Comparison of ENCODE assay signal across 19 mouse cellular contexts in the genomic region with DNA sequence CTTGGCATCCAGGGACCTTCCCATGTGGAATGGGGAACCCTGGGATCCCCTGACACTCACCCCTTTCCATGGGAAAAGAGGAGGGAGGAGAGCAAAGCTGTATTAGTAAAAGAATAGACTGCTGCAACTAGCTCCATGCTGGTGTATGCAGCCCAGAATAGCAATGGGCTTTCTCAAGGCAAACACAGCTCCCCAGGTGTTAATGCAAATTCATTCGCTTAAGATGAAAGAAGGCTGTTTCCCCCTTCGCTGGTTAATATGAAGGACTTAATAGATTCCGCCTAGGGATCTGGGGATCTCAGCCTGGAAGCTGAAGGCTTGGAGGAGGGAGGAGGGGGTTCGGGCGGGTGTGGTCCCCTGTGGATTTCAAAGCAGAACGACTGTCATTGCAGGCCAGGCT. TPM values are rescaled to one million over a fixed set of nuclear protein-coding genes. Genes with fewer than 3 reads are reported as not detected.
A peak's percentile ranks its signal among the peaks of the same experiment; 100 is the strongest.
DNase-seq lines count a peak whose midpoint lies in the region; ATAC-seq and TF ChIP-seq lines count a peak whose summit lies in the region.
"Had no signal": no experiment of that assay in that cellular context is flagged by ENCODE, and none has a peak within 500 bp of the region (broad histone marks: within the 10 kb centered on the region; RNA-seq: fewer than 3 reads in every experiment).

No protein-coding gene starts in this region.

- no peak overlapping the region for H3K4me3 ChIP-seq in forebrain, postnatal 0 days (ENCODE audit: low read depth, low read length)
- H3K4me3 ChIP-seq in midbrain, embryonic 13.5 days (replicated peaks): no peak overlapping the region
- H3K4me3 ChIP-seq in lung, adult 2 months (replicated peaks; ENCODE audit: extremely low read depth, low read depth, low read length): no peak overlapping the region
- H3K4me3 ChIP-seq: limb, embryonic 15.5 days had no signal

- 18% methylated on average over 6 of the region's 6 CpGs for WGBS in forebrain, postnatal 0 days
- 11% methylated on average over 6 of the region's 6 CpGs for WGBS in midbrain, embryonic 13.5 days
- 37% methylated on average over 6 of the region's 6 CpGs for WGBS in lung, adult 2 months

- no peak for TF ChIP-seq POLR2A in lung, adult 2 months (IDR thresholded peaks at IDR 0.05; ENCODE audit: borderline replicate concordance, extremely low read depth, low read depth, low read length)

- H3K9me3 ChIP-seq in forebrain, postnatal 0 days (ENCODE audit: low read length): no peaks in the 10 kb centered on the region
- no peaks in the 10 kb centered on the region for H3K9me3 ChIP-seq in midbrain, embryonic 13.5 days
- H3K9me3 ChIP-seq: limb, embryonic 15.5 days had no signal

- no peaks in the 10 kb centered on the region for H3K27me3 ChIP-seq in forebrain, postnatal 0 days (ENCODE audit: insufficient read depth, low read length)
- no peaks in the 10 kb centered on the region for H3K27me3 ChIP-seq in midbrain, embryonic 13.5 days

- DNase-seq in A20 (ENCODE audit: low read depth, low spot score) (peak; percentile 81), ZHBTc4 (ENCODE audit: low read depth, low spot score) (peak; percentile 43)
- no peak for DNase-seq in forebrain, postnatal 0 days
- DNase-seq in right cerebral cortex, adult 2 months (ENCODE audit: low spot score in 2 of 2): no peak
- DNase-seq in left cerebral cortex, adult 9 months (ENCODE audit: low spot score in 2 of 2): no peak
- no peak for DNase-seq in lung, adult 2 months
- no peak for DNase-seq in spleen, postnatal 4 days (ENCODE audit: low spot score in 2 of 2)
- DNase-seq: cerebellum, adult 11-12 months; cerebellum, postnatal 25 days; gastrocnemius, postnatal 25 days; heart, postnatal 14 days; thymus, postnatal 14 days had no signal

- peak overlapping the region; percentile 6 for H3K9ac ChIP-seq in forebrain, postnatal 0 days
- H3K9ac ChIP-seq in midbrain, embryonic 13.5 days (replicated peaks): peak overlapping the region; percentile 51; the same call in 1 of the 2 replicates
- H3K9ac ChIP-seq: limb, embryonic 15.5 days had no signal

- TF ChIP-seq CTCF in forebrain, postnatal 0 days (IDR thresholded peaks at IDR 0.05; ENCODE audit: low read depth): no peak
- TF ChIP-seq CTCF in lung, adult 2 months (IDR thresholded peaks at IDR 0.05; ENCODE audit: insufficient read depth, low read length): no peak

- H3K4me1 ChIP-seq in forebrain, postnatal 0 days (ENCODE audit: insufficient read depth): no peaks in the 10 kb centered on the region
- peaks cover 39% of the 10 kb centered on the region for H3K4me1 ChIP-seq in midbrain, embryonic 13.5 days (replicated peaks)
- H3K4me1 ChIP-seq in lung, adult 2 months (ENCODE audit: control insufficient read depth, insufficient read depth, low read length): no peaks in the 10 kb centered on the region

- 0 out of 2 replicates have a peak, but pooled peaks cover 6% of the 10 kb centered on the region for H3K36me3 ChIP-seq in forebrain, postnatal 0 days (ENCODE audit: insufficient read depth)
- 0 out of 2 replicates have a peak, but pooled peaks cover 3% of the 10 kb centered on the region for H3K36me3 ChIP-seq in midbrain, embryonic 13.5 days

- peak; percentile 46; the same call in 1 of the 2 replicates for ATAC-seq in forebrain, postnatal 0 days
- peak; percentile 61 for ATAC-seq in midbrain, embryonic 13.5 days

- no peak overlapping the region for H3K27ac ChIP-seq in forebrain, postnatal 0 days (ENCODE audit: low read depth, low read length)
- peak overlapping the region; percentile 84 for H3K27ac ChIP-seq in midbrain, embryonic 13.5 days
- H3K27ac ChIP-seq: limb, embryonic 15.5 days; stomach, postnatal 0 days had no signal

- H3K4me2 ChIP-seq in forebrain, postnatal 0 days (ENCODE audit: low read depth): no peak overlapping the region
- H3K4me2 ChIP-seq in midbrain, embryonic 13.5 days (replicated peaks): no peak overlapping the region
- H3K4me2 ChIP-seq: heart, embryonic 11.5 days; limb, embryonic 15.5 days had no signal

RNA-seq across cellular contexts. Expression of gene Cabp7, which starts 15.4 kb away (rescaled TPM):
- total RNA-seq in forebrain, postnatal 0 days (2014; rRNA removed): 5.3 and 5.5 TPM in 2 replicates
- polyA plus RNA-seq in forebrain, postnatal 0 days (2015; fragmentation: Nextera tagmentation; extraction: Ambion mirVana): 1.3 and 1.6 TPM in 2 replicates
- 0.69 and 1.0 TPM in 2 replicates for polyA plus RNA-seq in midbrain, embryonic 13.5 days (2015; fragmentation: Nextera tagmentation; extraction: Ambion mirVana)
- polyA plus RNA-seq in lung, adult 2 months (2012; rRNA removed): 0.25 TPM in 1 of 2 replicates, not detected in the other
- total RNA-seq: heart, postnatal 14 days had no signal
- polyA plus RNA-seq: kidney, embryonic 14.5 days; large intestine, adult 2 months; spleen, adult 2 months had no signal

RNA-seq across cellular contexts. Expression of gene Zmat5, which starts 57.5 kb away (rescaled TPM):
- total RNA-seq in forebrain, postnatal 0 days (2014; rRNA removed): 20.6 and 29.5 TPM in 2 replicates
- polyA plus RNA-seq in forebrain, postnatal 0 days (2015; fragmentation: Nextera tagmentation; extraction: Ambion mirVana): 62.6 and 78.7 TPM in 2 replicates
- 66.9 and 72.9 TPM in 2 replicates for polyA plus RNA-seq in midbrain, embryonic 13.5 days (2015; fragmentation: Nextera tagmentation; extraction: Ambion mirVana)
- 51.4 and 55.1 TPM in 2 replicates for polyA plus RNA-seq in lung, adult 2 months (2012; rRNA removed)

RNA-seq across cellular contexts. Expression of gene Uqcr10, which starts 57.8 kb away (rescaled TPM):
- total RNA-seq in forebrain, postnatal 0 days (2014; rRNA removed): 171 and 220 TPM in 2 replicates
- polyA plus RNA-seq in forebrain, postnatal 0 days (2015; fragmentation: Nextera tagmentation; extraction: Ambion mirVana): 797 and 1,037 TPM in 2 replicates
- polyA plus RNA-seq in midbrain, embryonic 13.5 days (2015; fragmentation: Nextera tagmentation; extraction: Ambion mirVana): 524 and 547 TPM in 2 replicates
- 460 and 481 TPM in 2 replicates for polyA plus RNA-seq in lung, adult 2 months (2012; rRNA removed)

Comparison
In these comparisons a context has a peak if more than half of its experiments do, and no peak if none do; other contexts are left out.
1. DNase-seq: peak in A20 (single experiment) and ZHBTc4 (single experiment); none in forebrain, postnatal 0 days (single experiment), right cerebral cortex, adult 2 months (0 of 2), left cerebral cortex, adult 9 months (0 of 2), lung, adult 2 months (single experiment) and spleen, postnatal 4 days (0 of 2).